23 mouse cellular contexts compared by ENCODE assay signal in the genomic region with DNA sequence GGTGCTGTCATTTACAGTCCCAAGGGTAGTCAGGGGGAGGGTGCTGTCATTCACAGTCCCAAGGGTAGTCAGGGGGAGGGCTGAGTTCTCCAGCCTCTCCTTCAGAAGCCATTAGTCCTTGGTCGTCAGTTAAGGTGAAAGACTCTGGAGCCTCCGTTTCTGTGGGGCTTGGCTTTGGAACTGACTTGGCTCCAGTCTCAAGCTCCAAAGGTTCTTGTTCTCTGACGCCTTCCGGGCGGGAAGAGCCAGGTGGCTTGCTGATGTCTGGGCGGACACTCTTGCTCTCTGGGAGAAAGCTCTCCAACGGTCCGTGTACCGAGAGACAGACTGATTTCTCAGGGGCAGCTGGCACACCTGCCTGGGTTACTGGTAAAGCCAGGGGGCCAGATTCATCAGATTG. TPM values are rescaled to one million over a fixed set of nuclear protein-coding genes. Genes with fewer than 3 reads are reported as not detected.
A peak's percentile ranks its signal among the peaks of the same experiment; 100 is the strongest.
DNase-seq lines count a peak whose midpoint lies in the region; ATAC-seq and TF ChIP-seq lines count a peak whose summit lies in the region.
"Had no signal": no experiment of that assay in that cellular context is flagged by ENCODE, and none has a peak within 500 bp of the region (broad histone marks: within the 10 kb centered on the region; RNA-seq: fewer than 3 reads in every experiment).

No protein-coding gene starts in this region.

- no peak overlapping the region for H3K9ac ChIP-seq in lung, postnatal 0 days (replicated peaks; ENCODE audit: low read depth)
- H3K9ac ChIP-seq: forebrain, embryonic 13.5 days; forebrain, postnatal 0 days; hindbrain, embryonic 13.5 days had no signal

- peaks cover 14% of the 10 kb centered on the region; the same call in 1 of the 2 replicates for H3K4me1 ChIP-seq in lung, postnatal 0 days (ENCODE audit: insufficient read depth, low read depth, low read length)
- peaks cover 91% of the 10 kb centered on the region for H3K4me1 ChIP-seq in E14TG2a.4 (replicated peaks; ENCODE audit: low read depth, low read length)

- DNase-seq in gastrocnemius, adult 2 months: no peak
- DNase-seq in gastrocnemius, postnatal 25 days: no peak
- peak; percentile 26 to 59 for DNase-seq in kidney, postnatal 25 days
- no peak for DNase-seq in kidney, postnatal 4 days
- no peak for DNase-seq in lung, postnatal 0 days (ENCODE audit: low spot score)
- DNase-seq in lung, postnatal 10 days: no peak
- DNase-seq in spleen, postnatal 36 days (ENCODE audit: low spot score in 2 of 2): no peak
- DNase-seq: adrenal gland, postnatal 14 days; B cell, adult 2 months; cerebellum, adult 11-12 months; cerebellum, adult 9-11 months; cerebellum, postnatal 36 days; forebrain, postnatal 0 days; gastrocnemius, postnatal 36 days; heart, adult 18-20 months; heart, postnatal 10 days had no signal

- H3K27ac ChIP-seq in gastrocnemius, adult 2 months: peak overlapping the region; percentile 31; the same call in 1 of the 2 replicates
- H3K27ac ChIP-seq in lung, postnatal 0 days (ENCODE audit: low read length): peak overlapping the region; percentile 39
- H3K27ac ChIP-seq: embryonic facial prominence, embryonic 10.5 days; forebrain, embryonic 13.5 days; heart, embryonic 10.5 days; hindbrain, embryonic 13.5 days had no signal

- no peaks in the 10 kb centered on the region for H3K27me3 ChIP-seq in lung, postnatal 0 days (replicated peaks; ENCODE audit: insufficient read depth, low read length)
- peaks cover 14% of the 10 kb centered on the region for H3K27me3 ChIP-seq in E14TG2a.4 (ENCODE audit: insufficient read depth, low read length)
- H3K27me3 ChIP-seq: forebrain, embryonic 13.5 days had no signal

- no peak overlapping the region for H3K4me2 ChIP-seq in lung, postnatal 0 days (replicated peaks; ENCODE audit: low read depth, low read length)
- H3K4me2 ChIP-seq: forebrain, embryonic 13.5 days; hindbrain, embryonic 13.5 days had no signal

- WGBS in lung, postnatal 0 days: 64% methylated on average over 9 of the region's 9 CpGs

- no peak for ATAC-seq in lung, postnatal 0 days
- ATAC-seq: activated CD4-positive, CD25-positive, alpha-beta regulatory T cell, adult 4 months; CD4-positive, CD25-positive, alpha-beta regulatory T cell, adult 4 months; forebrain, embryonic 13.5 days; forebrain, postnatal 0 days had no signal

- no peak for TF ChIP-seq EP300 in lung, postnatal 0 days (IDR thresholded peaks at IDR 0.05)

- H3K4me3 ChIP-seq in gastrocnemius, adult 2 months: no peak overlapping the region
- no peak overlapping the region for H3K4me3 ChIP-seq in lung, postnatal 0 days (ENCODE audit: low read depth, low read length)
- peak overlapping the region; percentile 69 for H3K4me3 ChIP-seq in E14TG2a.4 (replicated peaks; ENCODE audit: low read length)
- H3K4me3 ChIP-seq: embryonic facial prominence, embryonic 10.5 days; forebrain, embryonic 13.5 days; heart, embryonic 10.5 days; hindbrain, embryonic 13.5 days had no signal

- no peaks in the 10 kb centered on the region for H3K36me3 ChIP-seq in lung, postnatal 0 days (ENCODE audit: insufficient read depth, low read length)
- peaks cover 34% of the 10 kb centered on the region for H3K36me3 ChIP-seq in E14TG2a.4 (ENCODE audit: insufficient read depth, low read length)

- no peak for TF ChIP-seq CTCF in gastrocnemius, adult 2 months (IDR thresholded peaks at IDR 0.05)
- TF ChIP-seq CTCF in lung, postnatal 0 days (IDR thresholded peaks at IDR 0.05): peak; percentile 11; the same call in 1 of the 2 replicates
- no peak for TF ChIP-seq CTCF in E14TG2a.4 (conservative IDR thresholded peaks at IDR 0.05; ENCODE audit: low read length)

- no peaks in the 10 kb centered on the region for H3K9me3 ChIP-seq in lung, postnatal 0 days (ENCODE audit: low read length)
- H3K9me3 ChIP-seq in E14TG2a.4 (ENCODE audit: low read length): no peaks in the 10 kb centered on the region
- H3K9me3 ChIP-seq: embryonic facial prominence, embryonic 10.5 days; forebrain, embryonic 13.5 days; heart, embryonic 10.5 days; hindbrain, embryonic 13.5 days had no signal

- intact Hi-C loops in gastrocnemius, adult 2 months (cut with DNase I): no loop called here

RNA-seq across cellular contexts. Expression of gene Gpr179, which starts 17.5 kb away (rescaled TPM):
- total RNA-seq in gastrocnemius, adult 2 months (2021): under 1 TPM in 1 of 2 experiments, not detected in 1; 0.03 TPM
- total RNA-seq in gastrocnemius, postnatal 25 days (2021): under 1 TPM in 1 of 2 experiments, not detected in 1; 0.03 TPM
- 0.23 and 0.24 TPM in 2 replicates for polyA plus RNA-seq in lung, postnatal 0 days (2015; fragmentation: Nextera tagmentation; extraction: Ambion mirVana)
- total RNA-seq: heart, adult 18-20 months had no signal

RNA-seq across cellular contexts. Expression of gene Mrpl45, which starts 18.9 kb away (rescaled TPM):
- total RNA-seq in gastrocnemius, adult 2 months (2021): 10 to 100 TPM; 34.1 to 50.7 TPM
- 10 to 100 TPM; 34.3 to 41.6 TPM for total RNA-seq in gastrocnemius, postnatal 25 days (2021)
- polyA plus RNA-seq in lung, postnatal 0 days (2015; fragmentation: Nextera tagmentation; extraction: Ambion mirVana): 19.2 and 22.4 TPM in 2 replicates

RNA-seq across cellular contexts. Expression of gene Socs7, which starts 28.0 kb away (rescaled TPM):
- total RNA-seq in gastrocnemius, adult 2 months (2021): 10 to 100 TPM; 43.2 to 48.6 TPM
- 10 to 100 TPM; 38.9 to 39.2 TPM for total RNA-seq in gastrocnemius, postnatal 25 days (2021)
- polyA plus RNA-seq in lung, postnatal 0 days (2015; fragmentation: Nextera tagmentation; extraction: Ambion mirVana): 2.4 and 2.5 TPM in 2 replicates

RNA-seq across cellular contexts. Expression of gene Npepps, which starts 54.0 kb away (rescaled TPM):
- 10 to 100 TPM; 57.6 to 77.2 TPM for total RNA-seq in gastrocnemius, adult 2 months (2021)
- 10 to 100 TPM; 49.7 to 60.0 TPM for total RNA-seq in gastrocnemius, postnatal 25 days (2021)
- 47.5 and 54.3 TPM in 2 replicates for polyA plus RNA-seq in lung, postnatal 0 days (2015; fragmentation: Nextera tagmentation; extraction: Ambion mirVana)

Comparison
In these comparisons a context has a peak if more than half of its experiments do, and no peak if none do; other contexts are left out.
1. DNase-seq: peak in kidney, postnatal 25 days (2 of 2); none in gastrocnemius, adult 2 months (single experiment), gastrocnemius, postnatal 25 days (single experiment), kidney, postnatal 4 days (0 of 2), lung, postnatal 0 days (single experiment), lung, postnatal 10 days (single experiment) and spleen, postnatal 36 days (0 of 2).